Mouse (Mus musculus) embryonic facial prominence, embryonic 14.5 days (tissue): ENCODE measurements around the gene Tex19.1. TPM values are rescaled to one million over a fixed set of nuclear protein-coding genes. Genes with fewer than 3 reads are reported as not detected.

Source experiments
- ATAC-seq: fragments of 200-750 bp; cut with Nextera tagmentation; 2 replicates; pipeline ENCODE4 v1.8.0; 2017; ENCODE audit warnings: low read depth, moderate number of reproducible peaks, moderate TSS enrichment
- DNase-seq: peaks from one replicate; pipeline ENCODE4 v3.0.0-alpha.2; 2015; ENCODE audit warnings: low spot score
- H3K27ac ChIP-seq: fragments of 300-500 bp; sonication (generic); replicated peaks from 2 replicates; pipeline ENCODE4 v1.5.1; 2014; ENCODE audit warnings: low read depth, mild to moderate bottlenecking, low read length, moderate library complexity
- H3K27me3 ChIP-seq: fragments of 300-500 bp; sonication (generic); replicated peaks from 2 replicates; pipeline ENCODE4 v1.6.1; 2014; ENCODE audit warnings: low read length; ENCODE audit not compliant: control insufficient read depth, insufficient read depth
- H3K36me3 ChIP-seq: fragments of 300-500 bp; sonication (generic); 2 replicates; pipeline ENCODE4 v1.6.1; 2014; ENCODE audit warnings: low read length, mixed read lengths; ENCODE audit not compliant: control insufficient read depth, insufficient read depth
- H3K4me1 ChIP-seq: fragments of 300-500 bp; sonication (generic); 2 replicates; pipeline ENCODE4 v1.6.1; 2014; ENCODE audit warnings: antibody characterized with exemption, low read length; ENCODE audit not compliant: control insufficient read depth, insufficient read depth
- H3K4me2 ChIP-seq: fragments of 300-500 bp; sonication (generic); 2 replicates; pipeline ENCODE4 v1.6.1; 2014; ENCODE audit warnings: low read depth, mild to moderate bottlenecking, low read length, moderate library complexity, mixed read lengths
- H3K4me3 ChIP-seq: fragments of 300-500 bp; sonication (generic); 2 replicates; pipeline ENCODE4 v1.5.1; 2014; ENCODE audit warnings: low read depth, mild to moderate bottlenecking, low read length
- H3K9ac ChIP-seq: fragments of 300-500 bp; sonication (generic); 2 replicates; pipeline ENCODE4 v1.6.1; 2014; ENCODE audit warnings: low read depth, mild to moderate bottlenecking, low read length, moderate library complexity, mixed read lengths
- H3K9me3 ChIP-seq: fragments of 300-500 bp; sonication (generic); 2 replicates; pipeline ENCODE4 v1.6.1; 2016; ENCODE audit warnings: low read length; ENCODE audit not compliant: control insufficient read depth
- WGBS: fragments of 180-500 bp; shearing (Covaris S2); extraction: QIAGEN DNeasy Blood & Tissue Kit; methylation state at CpG from one replicate; pipeline ENCODE4 v1.1.7; 2014; 5-methylcytosine and 5-hydroxymethylcytosine counted together
- polyA plus RNA-seq: library from polyadenylated mRNA; unstranded; fragments of >200 nt; fragmentation: Nextera tagmentation; extraction: Ambion mirVana; gene quantifications from 2 replicates; pipeline ENCODE4 v1.2.1, GENCODE M21; 2014

The Tex19.1 gene
- polyA plus RNA-seq, 1 experiment from 2014 or later: not detected

GRCm38 (mm10) chr11:121112091-121112775, 33.7 kb upstream of the Tex19.1 start:
- ATAC-seq: no peak
- H3K4me1 ChIP-seq: no peaks in the 10 kb centered on the region
- no peak for DNase-seq
- H3K9ac ChIP-seq: no peak overlapping the region
- H3K27me3 ChIP-seq: no peaks in the 10 kb centered on the region
- 81% methylated on average over 5 of the region's 5 CpGs for WGBS
- no peak overlapping the region for H3K27ac ChIP-seq
- H3K9me3 ChIP-seq: no peaks in the 10 kb centered on the region
- H3K4me3 ChIP-seq: no peak overlapping the region
- H3K36me3 ChIP-seq: no peaks in the 10 kb centered on the region
- no peak overlapping the region for H3K4me2 ChIP-seq

DNA sequence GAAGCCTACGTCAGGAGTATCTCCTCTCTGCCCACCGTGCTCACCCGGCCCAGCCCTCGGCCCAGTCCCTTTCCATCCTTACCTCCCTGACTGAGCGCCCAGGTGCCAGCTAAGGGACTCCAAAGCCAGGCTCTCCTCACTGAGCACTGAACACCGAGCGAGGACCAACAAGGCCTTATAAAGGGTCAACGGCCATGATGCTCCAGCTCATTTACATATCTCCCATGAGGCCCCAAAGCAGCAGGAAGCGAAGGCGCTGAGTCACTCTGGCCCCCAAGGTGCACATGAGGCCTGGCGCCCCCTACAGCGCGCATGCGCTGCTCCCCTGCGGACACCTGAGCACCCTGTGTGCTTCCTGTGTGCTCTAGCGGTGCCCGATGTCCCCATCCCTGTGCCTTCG, 27.8 kb upstream of the Tex19.1 start:
- Histone ChIP-seq H3K36me3 (no peaks in the 10 kb centered on the region), H3K9me3 (no peaks in the 10 kb centered on the region), H3K4me2 (no peak overlapping the region), H3K4me1 (no peaks in the 10 kb centered on the region), H3K27ac (no peak overlapping the region), H3K4me3 (no peak overlapping the region), H3K27me3 (no peaks in the 10 kb centered on the region), H3K9ac (no peak overlapping the region)
- WGBS: 92% methylated on average over 15 of the region's 18 CpGs
- ATAC-seq (no peak), DNase-seq (no peak)

DNA sequence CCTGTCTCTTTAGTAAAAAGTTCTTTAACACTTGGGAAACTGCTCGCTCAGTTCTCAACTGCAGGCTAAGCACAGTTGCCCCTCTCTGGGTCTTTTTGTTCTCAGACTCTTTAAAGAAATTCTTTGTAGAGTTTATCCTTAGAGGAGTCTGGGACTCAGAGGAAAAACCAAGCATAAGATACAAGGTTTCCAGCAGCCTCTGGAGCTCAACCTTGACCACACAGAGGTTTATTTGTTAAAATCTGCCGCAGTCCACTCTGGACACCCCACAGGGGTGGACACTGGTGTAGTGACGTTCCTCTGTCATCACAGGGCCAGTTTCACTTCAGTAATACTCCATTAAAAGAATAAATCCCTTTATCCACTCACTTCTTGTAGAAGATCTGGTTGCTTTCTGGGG, 27.4 kb upstream of the Tex19.1 start, which contains the start of gene Tex19.2:
TSS of gene Tex19.2 (minus strand) at position 101 of the 400 bp plus-strand sequence.
- DNase-seq: no peak
- no peaks in the 10 kb centered on the region for H3K36me3 ChIP-seq
- H3K27me3 ChIP-seq: no peaks in the 10 kb centered on the region
- H3K9me3 ChIP-seq: no peaks in the 10 kb centered on the region
- H3K4me2 ChIP-seq: no peak within 1 kb of the TSS
- H3K4me3 ChIP-seq: no peak within 1 kb of the TSS
- WGBS: 83% methylated on average over 3 of the region's 3 CpGs
- no peak within 1 kb of the TSS for H3K27ac ChIP-seq
- no peaks in the 10 kb centered on the region for H3K4me1 ChIP-seq
- ATAC-seq: no peak
- no peak within 1 kb of the TSS for H3K9ac ChIP-seq

- Histone ChIP-seq H3K4me2 (no peak overlapping the region), H3K9me3 (no peaks in the 10 kb centered on the region), H3K36me3 (no peaks in the 10 kb centered on the region), H3K9ac (no peak overlapping the region), H3K4me3 (no peak overlapping the region), H3K27ac (no peak overlapping the region), H3K27me3 (no peaks in the 10 kb centered on the region), H3K4me1 (no peaks in the 10 kb centered on the region)
- whole genome bisulfite sequencing: 75% methylated on average over 3 of the region's 3 CpGs
- DNase-seq (no peak), ATAC-seq (no peak)
Measured at GRCm38 (mm10) chr11:121121151-121121550, 24.8 kb upstream of the Tex19.1 start.

GRCm38 (mm10) chr11:121122024-121122670, 23.8 kb upstream of the Tex19.1 start:
- no peaks in the 10 kb centered on the region for H3K4me1 ChIP-seq
- no peaks in the 10 kb centered on the region for H3K9me3 ChIP-seq
- no peaks in the 10 kb centered on the region for H3K27me3 ChIP-seq
- ATAC-seq (no peak), DNase-seq (no peak)
- H3K9ac ChIP-seq: no peak overlapping the region
- H3K36me3 ChIP-seq: no peaks in the 10 kb centered on the region
- no peak overlapping the region for H3K4me3 ChIP-seq
- no peak overlapping the region for H3K4me2 ChIP-seq
- WGBS: 78% methylated on average over 2 of the region's 2 CpGs
- no peak overlapping the region for H3K27ac ChIP-seq

GRCm38 (mm10) chr11:121123438-121123837, 22.5 kb upstream of the Tex19.1 start:
- Histone ChIP-seq H3K9me3 (no peaks in the 10 kb centered on the region), H3K4me2 (no peak overlapping the region), H3K36me3 (no peaks in the 10 kb centered on the region), H3K27ac (no peak overlapping the region), H3K9ac (no peak overlapping the region), H3K27me3 (no peaks in the 10 kb centered on the region), H3K4me1 (no peaks in the 10 kb centered on the region), H3K4me3 (no peak overlapping the region)
- ATAC-seq: no peak
- 87% methylated on average over 4 of the region's 4 CpGs for WGBS
- DNase-seq: no peak

DNA sequence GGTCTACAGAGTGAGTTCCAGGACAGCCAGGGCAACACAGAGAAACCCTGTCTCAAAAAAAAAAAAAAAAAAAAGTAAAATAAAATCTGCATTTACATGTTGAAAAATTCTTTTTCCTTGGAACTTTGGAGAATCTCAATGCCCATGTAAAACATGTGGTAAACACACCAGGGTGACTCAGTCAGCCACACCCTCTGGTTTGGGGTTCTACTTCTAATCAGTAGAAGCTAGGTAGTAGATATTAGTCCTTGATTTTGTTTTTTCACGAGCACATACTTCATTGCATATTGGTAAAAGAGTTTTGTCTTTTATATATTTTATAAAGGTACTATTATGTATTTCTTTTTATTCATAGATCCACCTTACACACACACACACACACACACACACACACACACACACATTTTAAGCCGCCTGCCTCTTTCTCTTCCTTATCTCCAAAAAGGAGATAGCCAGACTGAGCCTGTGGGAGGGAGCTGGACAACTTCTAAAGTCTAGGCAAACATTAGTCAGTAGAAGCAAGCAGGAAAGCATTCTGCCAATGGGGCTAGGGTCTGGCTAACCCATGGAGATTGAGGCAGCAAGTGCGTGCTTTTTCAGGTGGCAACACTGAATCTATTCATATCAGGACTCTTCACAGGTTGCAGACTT, 20.3 kb upstream of the Tex19.1 start:
- Histone ChIP-seq H3K36me3 (no peaks in the 10 kb centered on the region), H3K27me3 (no peaks in the 10 kb centered on the region), H3K4me2 (no peak overlapping the region), H3K9ac (no peak overlapping the region), H3K9me3 (no peaks in the 10 kb centered on the region), H3K4me1 (no peaks in the 10 kb centered on the region), H3K27ac (no peak overlapping the region), H3K4me3 (no peak overlapping the region)
- no peak for ATAC-seq
- WGBS: 86% methylated on average over 3 of the region's 3 CpGs
- DNase-seq: no peak

- Histone ChIP-seq H3K4me3 (no peak overlapping the region), H3K4me1 (no peaks in the 10 kb centered on the region), H3K36me3 (no peaks in the 10 kb centered on the region), H3K9me3 (no peaks in the 10 kb centered on the region), H3K4me2 (no peak overlapping the region), H3K9ac (no peak overlapping the region), H3K27ac (no peak overlapping the region), H3K27me3 (no peaks in the 10 kb centered on the region)
- ATAC-seq: no peak
- no peak for DNase-seq
- 77% methylated on average over 1 of the region's 1 CpGs for WGBS
Measured at GRCm38 (mm10) chr11:121126395-121126794, 19.5 kb upstream of the Tex19.1 start.
